Comparison of ENCODE assay signal across 19 mouse cellular contexts in the genomic region with DNA sequence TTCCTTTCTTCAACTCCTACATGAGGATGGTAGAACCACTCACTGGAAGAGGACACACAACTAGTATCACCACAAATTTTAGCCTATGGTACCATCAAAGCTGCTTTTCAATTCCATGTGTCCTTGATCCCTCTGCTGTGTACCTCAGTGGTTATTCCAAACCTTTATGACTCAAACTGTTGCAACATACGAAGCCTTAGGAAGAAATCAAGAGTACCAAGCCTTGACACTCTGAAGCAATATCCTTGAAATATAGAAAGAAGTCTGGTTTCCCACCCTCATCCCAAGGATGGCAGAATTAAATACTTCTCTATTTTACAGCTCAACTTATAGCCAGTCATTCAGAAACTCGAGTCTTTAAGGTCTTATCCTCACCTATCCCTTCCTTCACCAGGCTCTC. TPM values are rescaled to one million over a fixed set of nuclear protein-coding genes. Genes with fewer than 3 reads are reported as not detected.
A peak's percentile ranks its signal among the peaks of the same experiment; 100 is the strongest.
DNase-seq lines count a peak whose midpoint lies in the region; ATAC-seq and TF ChIP-seq lines count a peak whose summit lies in the region.
"Had no signal": no experiment of that assay in that cellular context is flagged by ENCODE, and none has a peak within 500 bp of the region (broad histone marks: within the 10 kb centered on the region; RNA-seq: fewer than 3 reads in every experiment).

No protein-coding gene starts in this region.

- no peaks in the 10 kb centered on the region for H3K79me2 ChIP-seq in myocyte (ENCODE audit: control insufficient read depth, insufficient read depth)

- ATAC-seq in granulocyte monocyte progenitor cell, adult 5-6 weeks (replicated peaks; ENCODE audit: poor library complexity, severe bottlenecking), result peak; percentile 73
- ATAC-seq: forebrain, embryonic 15.5 days; hindbrain, postnatal 0 days had no signal

- H3K4me3 ChIP-seq in myocyte, result no peak overlapping the region
- H3K4me3 ChIP-seq: embryonic facial prominence, embryonic 12.5 days; forebrain, embryonic 15.5 days; heart, embryonic 13.5 days; hindbrain, embryonic 13.5 days had no signal

- no peak for TF ChIP-seq POLR2A in myocyte (IDR thresholded peaks at IDR 0.05; ENCODE audit: insufficient read length, low read depth)

- no peaks in the 10 kb centered on the region for H3K27me3 ChIP-seq in myocyte (ENCODE audit: control insufficient read depth, insufficient read depth, insufficient read length)
- H3K27me3 ChIP-seq: embryonic facial prominence, embryonic 12.5 days; forebrain, embryonic 15.5 days had no signal

- H3ac ChIP-seq in myocyte (ENCODE audit: control insufficient read depth, insufficient read length), result no peak overlapping the region

- H3K36me3 ChIP-seq in myocyte (ENCODE audit: control insufficient read depth, insufficient read depth), result no peaks in the 10 kb centered on the region
- H3K36me3 ChIP-seq: embryonic facial prominence, embryonic 12.5 days; forebrain, embryonic 15.5 days had no signal

- peak; percentile 18 for DNase-seq in heart, adult 11 months
- DNase-seq in heart, postnatal 36 days, result no peak
- DNase-seq in 416B (ENCODE audit: low read depth), result peak; percentile 24
- no peak for DNase-seq in right cerebral cortex, postnatal 10 days (ENCODE audit: low spot score in 2 of 2)
- DNase-seq in thymus, postnatal 25 days, result no peak
- DNase-seq: adrenal gland, adult 8-10 months; adrenal gland, postnatal 36 days; cerebellum, adult 2 months; cerebellum, postnatal 10 days; embryo, embryonic 11 days; gastrocnemius, postnatal 10 days; heart, postnatal 4 days had no signal

- peak overlapping the region; percentile 2 for H3K4me2 ChIP-seq in myocyte (ENCODE audit: low read depth)
- H3K4me2 ChIP-seq: embryonic facial prominence, embryonic 12.5 days; forebrain, embryonic 15.5 days; heart, embryonic 13.5 days; hindbrain, embryonic 13.5 days had no signal

- intact Hi-C loops in heart, postnatal 36 days (cut with DNase I), result no loop called here

TF ChIP-seq in myocyte, 11 proteins besides CTCF, POLR2A, EP300 and RAD21:
- TF ChIP-seq MYOD1 (IDR thresholded peaks at IDR 0.05; ENCODE audit: control insufficient read depth in 1 of 3, insufficient read length in 2 of 3, low read depth in 2 of 3), result no peak
- TF ChIP-seq CEBPB (IDR thresholded peaks at IDR 0.05; ENCODE audit: insufficient read depth, poor library complexity, severe bottlenecking), result peak; percentile 65; the same call in 1 of the 2 replicates
- no peak for TF ChIP-seq REST (IDR thresholded peaks at IDR 0.05; ENCODE audit: insufficient read depth, insufficient read length)
- TF ChIP-seq TCF3 (IDR thresholded peaks at IDR 0.05; ENCODE audit: insufficient read length, low read depth), result no peak

RNA-seq across cellular contexts. Expression of a gene that starts 5.0 kb away (rescaled TPM):
- total RNA-seq in heart, postnatal 36 days (2021), result 100 to 1,000 TPM; 100 to 114 TPM
- total RNA-seq in granulocyte monocyte progenitor cell, adult 5-6 weeks (2014; fragmentation: Nextera tagmentation), result 96.0 and 111 TPM in 2 replicates
- total RNA-seq in granulocyte monocyte progenitor cell, adult 5-6 weeks (2017), result 56.8 and 59.0 TPM in 2 replicates
- polyA plus RNA-seq in myocyte (2012; fragmentation: generic; extraction: Trizol), result 16.7 TPM

RNA-seq across cellular contexts. Expression of a gene that starts 12.9 kb away (rescaled TPM):
- total RNA-seq in heart, postnatal 36 days (2021), result 1 to 10 TPM; 6.5 to 9.2 TPM
- total RNA-seq in granulocyte monocyte progenitor cell, adult 5-6 weeks (2014; fragmentation: Nextera tagmentation), result 33.9 and 39.8 TPM in 2 replicates
- total RNA-seq in granulocyte monocyte progenitor cell, adult 5-6 weeks (2017), result 17.1 and 21.2 TPM in 2 replicates
- polyA plus RNA-seq in myocyte (2012; fragmentation: generic; extraction: Trizol), result 3.9 TPM

RNA-seq across cellular contexts. Expression of a gene that starts 12.9 kb away (rescaled TPM):
- total RNA-seq in heart, postnatal 36 days (2021), result 10 to 100 TPM; 12.4 to 14.0 TPM
- 15.6 and 19.6 TPM in 2 replicates for total RNA-seq in granulocyte monocyte progenitor cell, adult 5-6 weeks (2014; fragmentation: Nextera tagmentation)
- 17.9 and 19.9 TPM in 2 replicates for total RNA-seq in granulocyte monocyte progenitor cell, adult 5-6 weeks (2017)
- 14.5 TPM for polyA plus RNA-seq in myocyte (2012; fragmentation: generic; extraction: Trizol)

RNA-seq across cellular contexts. Expression of a gene that starts 13.0 kb away (rescaled TPM):
- total RNA-seq in heart, postnatal 36 days (2021), result not detected
- 2.2 TPM in 1 of 2 replicates, not detected in the other for total RNA-seq in granulocyte monocyte progenitor cell, adult 5-6 weeks (2014; fragmentation: Nextera tagmentation)
- total RNA-seq in granulocyte monocyte progenitor cell, adult 5-6 weeks (2017), result 0.47 and 1.0 TPM in 2 replicates
- 0.06 TPM for polyA plus RNA-seq in myocyte (2012; fragmentation: generic; extraction: Trizol)
- total RNA-seq: adrenal gland, adult 8-10 months; gastrocnemius, postnatal 10 days had no signal
- polyA plus RNA-seq: forebrain, embryonic 15.5 days had no signal

RNA-seq across cellular contexts. Expression of a gene that starts 36.0 kb away (rescaled TPM):
- total RNA-seq in heart, postnatal 36 days (2021), result not detected
- not detected in 2 replicates for total RNA-seq in granulocyte monocyte progenitor cell, adult 5-6 weeks (2014; fragmentation: Nextera tagmentation)
- total RNA-seq in granulocyte monocyte progenitor cell, adult 5-6 weeks (2017), result not detected in 2 replicates
- 0.25 TPM for polyA plus RNA-seq in myocyte (2012; fragmentation: generic; extraction: Trizol)
- total RNA-seq: adrenal gland, postnatal 36 days; heart, postnatal 4 days; hindbrain, postnatal 0 days had no signal
- polyA plus RNA-seq: embryonic facial prominence, embryonic 12.5 days; heart, embryonic 13.5 days had no signal

Comparison
In these comparisons a context has a peak if more than half of its experiments do, and no peak if none do; other contexts are left out.
1. DNase-seq: peak in heart, adult 11 months (single experiment) and 416B (single experiment); none in heart, postnatal 36 days (0 of 2), right cerebral cortex, postnatal 10 days (0 of 2) and thymus, postnatal 25 days (single experiment).